Mouse (Mus musculus): Measurements from ENCODE around the gene Psmb11. TPM values are rescaled to one million over a fixed set of nuclear protein-coding genes. Genes with fewer than 3 reads are reported as not detected.

The Psmb11 gene
- polyA plus RNA-seq, 1 experiment from 2014 or later = not detected

DNA sequence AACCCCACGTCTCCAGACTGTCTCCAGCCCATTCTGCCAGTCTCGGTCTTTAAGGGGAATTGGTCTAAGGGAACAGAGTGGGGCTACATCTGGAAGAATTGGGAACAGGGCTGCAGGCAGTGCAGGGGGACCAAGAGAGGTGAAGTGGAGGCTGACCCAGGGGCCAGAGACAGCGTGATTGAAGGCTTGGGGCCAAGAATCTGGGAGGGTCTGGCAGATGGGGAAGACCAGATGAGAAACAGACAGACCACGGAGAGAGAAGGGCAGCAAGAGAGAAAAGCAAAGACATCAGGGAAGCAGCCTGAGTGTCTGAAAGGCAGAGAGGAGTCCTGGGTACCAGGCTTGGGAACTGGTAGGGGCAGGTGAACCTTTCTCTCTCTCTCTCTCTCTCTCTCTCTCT is 18.9 kb downstream of the Psmb11 start:
- 12% methylated on average over 4 of the region's 4 CpGs for WGBS
- no peak for ATAC-seq (replicated peaks; ENCODE audit: low FRiP score, low TSS enrichment, low read depth)
- H3K9me3 ChIP-seq (ENCODE audit: control insufficient read depth, low read length) = no peaks in the 10 kb centered on the region
- no peak overlapping the region for H3K27ac ChIP-seq (ENCODE audit: low read depth)
- H3K36me3 ChIP-seq (ENCODE audit: control insufficient read depth, insufficient read depth, low read length) = peaks cover 46% of the 10 kb centered on the region
- no peak overlapping the region for H3K9ac ChIP-seq (ENCODE audit: low read length)
- peak overlapping the region; percentile 61 for H3K4me3 ChIP-seq (ENCODE audit: low read depth, low read length)
- H3K4me2 ChIP-seq (ENCODE audit: low read length) = peak overlapping the region; percentile 77
- DNase-seq (ENCODE audit: low spot score) = no peak
- H3K27me3 ChIP-seq (replicated peaks; ENCODE audit: control insufficient read depth, insufficient read depth, low read length) = no peaks in the 10 kb centered on the region
- H3K4me1 ChIP-seq (replicated peaks; ENCODE audit: control insufficient read depth, insufficient read depth, low read length) = peaks cover 10% of the 10 kb centered on the region

DNA sequence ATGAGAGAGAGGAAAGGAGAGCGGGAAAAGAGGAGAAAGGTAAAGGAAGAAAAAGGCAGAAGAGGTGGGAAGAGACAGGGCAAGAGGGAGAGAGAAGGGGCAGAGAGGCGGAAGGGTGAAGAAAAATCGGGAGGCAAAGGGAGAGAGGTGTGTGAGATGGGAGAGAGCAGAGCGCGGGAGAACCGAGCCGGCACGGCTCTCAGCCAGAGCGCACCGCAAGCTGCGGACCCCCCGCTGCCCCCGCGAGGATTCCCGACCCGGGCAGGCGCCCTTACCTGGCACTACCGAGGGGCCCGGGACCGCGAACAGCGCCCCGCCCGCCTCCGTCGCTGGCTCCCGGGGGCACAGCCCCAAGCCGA is 19.7 kb downstream of the Psmb11 start, which contains the start of gene Gm17606:
TSS of gene Gm17606 (plus strand) at position 7 of the 359 bp plus-strand sequence.
- no peaks in the 10 kb centered on the region for H3K9me3 ChIP-seq (ENCODE audit: control insufficient read depth, low read length)
- 0% methylated on average over 25 of the region's 28 CpGs for WGBS
- peak within 1 kb of the TSS; percentile 60 for H3K27ac ChIP-seq (ENCODE audit: low read depth)
- DNase-seq (ENCODE audit: low spot score) (no peak), ATAC-seq (replicated peaks; ENCODE audit: low FRiP score, low TSS enrichment, low read depth) (no peak; the same call in 1 of the 2 replicates)
- no peaks in the 10 kb centered on the region for H3K27me3 ChIP-seq (replicated peaks; ENCODE audit: control insufficient read depth, insufficient read depth, low read length)
- H3K36me3 ChIP-seq (ENCODE audit: control insufficient read depth, insufficient read depth, low read length) = peaks cover 50% of the 10 kb centered on the region
- H3K4me2 ChIP-seq (ENCODE audit: low read length) = peak within 1 kb of the TSS; percentile 77
- peak within 1 kb of the TSS; percentile 76 for H3K9ac ChIP-seq (ENCODE audit: low read length)
- peak within 1 kb of the TSS; percentile 61 for H3K4me3 ChIP-seq (ENCODE audit: low read depth, low read length)
- peaks cover 10% of the 10 kb centered on the region for H3K4me1 ChIP-seq (replicated peaks; ENCODE audit: control insufficient read depth, insufficient read depth, low read length)

DNA sequence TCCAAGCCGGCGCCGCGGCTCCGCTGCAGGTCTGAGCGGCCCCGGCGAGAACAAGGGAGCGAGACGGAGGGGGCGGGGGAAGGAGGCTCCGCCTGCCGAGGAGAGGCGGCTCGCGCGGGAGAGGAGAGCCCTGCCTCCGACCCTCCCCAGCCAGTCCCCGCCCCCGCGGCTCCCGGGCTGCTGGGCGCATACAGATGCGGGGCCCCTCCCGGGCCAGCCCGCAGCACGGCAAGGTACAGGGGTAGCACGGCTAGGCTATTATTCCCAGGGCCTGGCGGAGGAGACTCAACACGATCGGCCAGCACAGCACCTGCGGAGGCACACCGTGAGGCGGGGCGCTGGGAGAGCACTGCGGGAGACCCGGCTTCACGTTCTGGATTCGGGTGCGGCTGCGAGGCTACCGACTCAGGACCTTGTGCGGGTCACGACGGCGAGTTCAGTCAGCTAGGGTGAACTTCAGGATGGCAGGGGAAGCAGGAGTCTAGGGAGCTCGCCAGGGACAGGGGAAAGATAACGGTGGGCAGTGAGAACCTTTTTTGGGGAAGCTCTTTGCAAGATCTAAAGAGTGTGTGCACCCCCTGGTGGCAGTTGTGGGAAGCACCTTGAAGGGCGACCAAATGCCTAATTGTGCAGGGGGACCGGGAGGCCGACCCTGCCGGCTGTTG is 20.2 kb downstream of the Psmb11 start, which contains the start of gene Cdh24:
TSS of gene Cdh24 (minus strand) at position 60 of the 665 bp plus-strand sequence.
- ATAC-seq (replicated peaks; ENCODE audit: low FRiP score, low TSS enrichment, low read depth) (peak; percentile 91), DNase-seq (ENCODE audit: low spot score) (peak; percentile 99)
- Histone ChIP-seq H3K27me3 (replicated peaks; ENCODE audit: control insufficient read depth, insufficient read depth, low read length) (no peaks in the 10 kb centered on the region), H3K36me3 (ENCODE audit: control insufficient read depth, insufficient read depth, low read length) (peaks cover 50% of the 10 kb centered on the region), H3K27ac (ENCODE audit: low read depth) (peak within 1 kb of the TSS; percentile 60), H3K9ac (ENCODE audit: low read length) (peak within 1 kb of the TSS; percentile 76), H3K4me3 (ENCODE audit: low read depth, low read length) (peak within 1 kb of the TSS; percentile 61), H3K4me1 (replicated peaks; ENCODE audit: control insufficient read depth, insufficient read depth, low read length) (peaks cover 10% of the 10 kb centered on the region), H3K9me3 (ENCODE audit: control insufficient read depth, low read length) (no peaks in the 10 kb centered on the region), H3K4me2 (ENCODE audit: low read length) (peak within 1 kb of the TSS; percentile 77)
- under 1% methylated on average over 41 of the region's 52 CpGs for whole genome bisulfite sequencing

DNA sequence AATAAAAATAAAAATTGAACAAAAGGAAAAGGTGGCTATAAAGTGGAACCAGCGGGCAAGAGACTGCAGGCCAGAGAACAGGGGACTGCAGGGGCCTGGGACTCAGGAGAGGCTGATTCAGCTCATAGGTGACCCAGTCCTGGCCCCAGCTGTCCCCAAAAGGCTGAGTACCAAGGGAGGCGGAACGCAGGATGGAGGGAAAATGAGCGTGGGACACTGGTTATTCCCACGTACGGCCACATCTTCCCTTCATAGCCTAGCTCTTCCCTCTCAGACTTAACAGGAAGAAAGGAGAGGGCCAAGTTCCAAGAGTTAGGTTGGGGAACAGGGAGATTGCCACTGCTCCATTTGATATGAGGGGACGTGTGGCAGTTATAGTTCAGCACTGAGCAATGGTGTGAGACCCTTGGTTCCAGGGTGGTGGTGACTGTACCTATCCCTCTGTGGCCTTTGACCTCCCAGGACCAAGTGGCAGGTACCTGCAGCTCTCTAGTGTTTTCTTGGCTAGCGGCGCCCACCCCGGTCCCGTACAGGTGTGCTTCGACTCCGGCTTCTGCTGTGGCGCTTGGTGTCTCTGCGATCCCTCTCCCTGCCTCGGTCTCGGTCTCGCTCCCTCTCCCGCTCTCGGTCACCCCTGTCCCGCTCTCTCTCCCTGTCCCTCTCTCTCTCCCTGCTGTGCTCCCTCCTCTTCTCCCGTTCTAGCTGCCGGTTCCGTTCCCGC is 21.2 kb downstream of the Psmb11 start:
- H3K4me2 ChIP-seq (ENCODE audit: low read length) = no peak overlapping the region
- DNase-seq (ENCODE audit: low spot score) (no peak), ATAC-seq (replicated peaks; ENCODE audit: low FRiP score, low TSS enrichment, low read depth) (no peak)
- no peak overlapping the region for H3K9ac ChIP-seq (ENCODE audit: low read length)
- H3K4me3 ChIP-seq (ENCODE audit: low read depth, low read length) = no peak overlapping the region
- no peak overlapping the region for H3K27ac ChIP-seq (ENCODE audit: low read depth)
- 83% methylated on average over 25 of the region's 25 CpGs for WGBS
- H3K27me3 ChIP-seq (replicated peaks; ENCODE audit: control insufficient read depth, insufficient read depth, low read length) = no peaks in the 10 kb centered on the region
- H3K4me1 ChIP-seq (replicated peaks; ENCODE audit: control insufficient read depth, insufficient read depth, low read length) = peaks cover 10% of the 10 kb centered on the region
- H3K9me3 ChIP-seq (ENCODE audit: control insufficient read depth, low read length) = no peaks in the 10 kb centered on the region
- peaks cover 53% of the 10 kb centered on the region for H3K36me3 ChIP-seq (ENCODE audit: control insufficient read depth, insufficient read depth, low read length)

DNA sequence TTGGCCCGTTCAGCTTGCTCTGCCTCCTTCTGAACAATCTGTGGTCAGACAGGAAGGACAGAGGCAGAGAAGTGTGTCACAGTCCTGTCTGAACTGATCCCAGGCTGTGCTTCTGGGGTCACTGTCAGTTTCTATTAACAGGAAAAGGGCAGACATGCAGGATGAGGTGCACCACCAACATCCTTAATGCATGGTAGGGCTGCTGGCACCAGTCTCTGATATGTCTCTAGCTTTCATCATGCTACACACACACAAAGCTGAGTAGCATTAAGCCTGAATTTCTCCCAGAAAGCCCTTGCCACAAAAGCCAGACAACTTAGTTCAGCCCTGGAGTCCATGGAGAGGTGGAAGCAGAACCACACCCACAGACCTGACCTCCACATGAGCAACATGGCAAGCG is 21.8 kb downstream of the Psmb11 start:
- WGBS = 83% methylated on average over 2 of the region's 2 CpGs
- H3K4me2 ChIP-seq (ENCODE audit: low read length) = no peak overlapping the region
- no peak overlapping the region for H3K9ac ChIP-seq (ENCODE audit: low read length)
- peaks cover 58% of the 10 kb centered on the region for H3K36me3 ChIP-seq (ENCODE audit: control insufficient read depth, insufficient read depth, low read length)
- H3K4me3 ChIP-seq (ENCODE audit: low read depth, low read length) = no peak overlapping the region
- no peaks in the 10 kb centered on the region for H3K9me3 ChIP-seq (ENCODE audit: control insufficient read depth, low read length)
- H3K27me3 ChIP-seq (replicated peaks; ENCODE audit: control insufficient read depth, insufficient read depth, low read length) = no peaks in the 10 kb centered on the region
- H3K4me1 ChIP-seq (replicated peaks; ENCODE audit: control insufficient read depth, insufficient read depth, low read length) = peaks cover 10% of the 10 kb centered on the region
- no peak overlapping the region for H3K27ac ChIP-seq (ENCODE audit: low read depth)
- DNase-seq (ENCODE audit: low spot score) = no peak
- no peak for ATAC-seq (replicated peaks; ENCODE audit: low FRiP score, low TSS enrichment, low read depth)

DNA sequence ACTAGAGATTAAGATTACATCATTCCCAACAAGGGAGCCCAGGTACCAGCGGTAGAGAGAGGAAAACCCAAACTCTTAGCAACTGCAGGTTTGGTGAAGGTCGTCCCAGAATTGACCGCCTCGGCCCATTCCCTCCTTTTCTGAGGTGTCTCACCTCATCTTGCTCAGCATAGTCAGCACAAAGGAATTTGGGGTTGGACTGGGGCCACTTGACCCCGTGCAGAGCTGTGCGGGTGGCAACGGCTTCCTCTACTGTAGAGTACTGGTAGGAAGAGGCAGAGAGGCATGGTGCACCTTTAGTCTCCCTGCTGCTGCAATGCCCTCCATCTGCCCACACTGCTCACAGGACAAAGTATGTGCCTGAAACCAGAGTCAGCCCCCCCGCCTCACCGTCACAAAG is 23.1 kb downstream of the Psmb11 start:
- Histone ChIP-seq H3K9me3 (ENCODE audit: control insufficient read depth, low read length) (no peaks in the 10 kb centered on the region), H3K27ac (ENCODE audit: low read depth) (no peak overlapping the region), H3K4me2 (ENCODE audit: low read length) (no peak overlapping the region), H3K36me3 (ENCODE audit: control insufficient read depth, insufficient read depth, low read length) (peaks cover 71% of the 10 kb centered on the region), H3K27me3 (replicated peaks; ENCODE audit: control insufficient read depth, insufficient read depth, low read length) (no peaks in the 10 kb centered on the region), H3K4me1 (replicated peaks; ENCODE audit: control insufficient read depth, insufficient read depth, low read length) (peaks cover 15% of the 10 kb centered on the region), H3K4me3 (ENCODE audit: low read depth, low read length) (no peak overlapping the region), H3K9ac (ENCODE audit: low read length) (no peak overlapping the region)
- 86% methylated on average over 9 of the region's 9 CpGs for WGBS
- ATAC-seq (replicated peaks; ENCODE audit: low FRiP score, low TSS enrichment, low read depth) = no peak
- no peak for DNase-seq (ENCODE audit: low spot score)

DNA sequence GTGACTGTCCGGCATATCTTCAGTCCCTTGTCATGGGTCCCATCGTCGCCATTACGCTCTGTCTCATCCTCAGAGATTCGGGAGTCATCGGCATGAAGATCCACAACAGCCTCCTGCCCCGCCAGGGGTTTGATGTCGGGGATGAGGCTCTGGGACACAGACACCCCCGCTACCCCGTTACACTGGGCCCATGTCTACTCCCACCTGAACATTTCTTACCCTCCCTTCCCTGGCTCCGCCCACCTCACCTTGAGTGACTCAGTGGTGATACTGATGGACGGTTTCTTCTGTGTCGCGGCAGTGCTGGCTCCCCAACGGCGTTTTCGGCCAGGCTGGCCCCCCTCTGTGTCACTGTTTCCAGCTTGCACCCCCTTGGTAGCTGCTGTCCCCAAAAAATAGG is 25.2 kb downstream of the Psmb11 start:
- Histone ChIP-seq H3K9ac (ENCODE audit: low read length) (no peak overlapping the region), H3K27me3 (replicated peaks; ENCODE audit: control insufficient read depth, insufficient read depth, low read length) (no peaks in the 10 kb centered on the region), H3K4me3 (ENCODE audit: low read depth, low read length) (no peak overlapping the region), H3K4me2 (ENCODE audit: low read length) (no peak overlapping the region), H3K36me3 (ENCODE audit: control insufficient read depth, insufficient read depth, low read length) (peaks cover 92% of the 10 kb centered on the region), H3K9me3 (ENCODE audit: control insufficient read depth, low read length) (no peaks in the 10 kb centered on the region), H3K27ac (ENCODE audit: low read depth) (no peak overlapping the region), H3K4me1 (replicated peaks; ENCODE audit: control insufficient read depth, insufficient read depth, low read length) (0 out of 2 replicates have a peak, but pooled peaks cover 5% of the 10 kb centered on the region)
- ATAC-seq (replicated peaks; ENCODE audit: low FRiP score, low TSS enrichment, low read depth) (no peak), DNase-seq (ENCODE audit: low spot score) (no peak)
- 92% methylated on average over 17 of the region's 17 CpGs for WGBS

DNA sequence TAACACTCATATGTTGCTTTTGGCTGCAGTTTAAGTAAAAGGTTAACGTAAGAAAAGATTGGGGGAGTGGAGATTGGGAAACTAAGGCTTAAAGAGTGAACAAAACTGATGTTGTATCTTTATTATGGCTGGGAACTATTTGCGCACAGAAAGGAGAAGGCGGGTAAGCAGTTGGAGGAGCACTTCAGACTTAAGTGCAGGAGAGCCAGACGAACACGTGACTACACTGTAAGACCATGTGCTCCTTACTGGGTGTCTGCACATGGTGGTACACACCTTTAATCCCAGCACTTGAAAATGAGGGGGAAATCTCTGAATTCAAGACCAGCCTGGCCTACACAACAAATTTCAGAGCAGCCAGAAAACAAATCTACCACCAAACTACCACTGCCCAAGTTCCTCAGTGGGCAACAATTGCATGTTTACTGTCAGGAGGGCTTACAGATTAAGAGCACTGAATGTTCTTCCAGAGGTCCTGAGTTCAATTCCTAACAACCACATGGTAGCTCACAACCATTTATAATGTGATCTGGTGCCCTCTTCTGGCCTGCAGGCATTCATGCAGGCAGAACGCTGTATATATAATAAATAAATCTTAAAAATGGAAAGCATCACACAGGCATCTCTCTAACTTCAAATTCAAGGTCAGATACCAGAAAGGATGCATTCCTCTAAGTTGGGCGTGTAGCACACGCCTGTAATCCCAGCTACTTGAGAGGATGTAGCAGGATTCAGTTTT is 25.8 kb downstream of the Psmb11 start:
- no peak for ATAC-seq (replicated peaks; ENCODE audit: low FRiP score, low TSS enrichment, low read depth)
- 90% methylated on average over 8 of the region's 8 CpGs for WGBS
- H3K27me3 ChIP-seq (replicated peaks; ENCODE audit: control insufficient read depth, insufficient read depth, low read length) = no peaks in the 10 kb centered on the region

More for the DNA sequence above, 25.8 kb downstream of the Psmb11 start:
- H3K4me3 ChIP-seq (ENCODE audit: low read depth, low read length) = no peak overlapping the region
- peaks cover 93% of the 10 kb centered on the region for H3K36me3 ChIP-seq (ENCODE audit: control insufficient read depth, insufficient read depth, low read length)
- no peak overlapping the region for H3K27ac ChIP-seq (ENCODE audit: low read depth)
- no peak for DNase-seq (ENCODE audit: low spot score)
- no peak overlapping the region for H3K9ac ChIP-seq (ENCODE audit: low read length)
- no peaks in the 10 kb centered on the region for H3K9me3 ChIP-seq (ENCODE audit: control insufficient read depth, low read length)
- H3K4me2 ChIP-seq (ENCODE audit: low read length) = no peak overlapping the region
- H3K4me1 ChIP-seq (replicated peaks; ENCODE audit: control insufficient read depth, insufficient read depth, low read length) = peaks cover 5% of the 10 kb centered on the region; the same call in 1 of the 2 replicates

Measured in intestine, embryonic 14.5 days (tissue).